Mouse (Mus musculus): ENCODE measurements at regions not wholly inside any gene's neighbourhood (a gene's known extent, or its start where the extent isn't known, plus 50 kb on each side); places are given as distances from the start of the nearest gene placed in this dataset.

DNA sequence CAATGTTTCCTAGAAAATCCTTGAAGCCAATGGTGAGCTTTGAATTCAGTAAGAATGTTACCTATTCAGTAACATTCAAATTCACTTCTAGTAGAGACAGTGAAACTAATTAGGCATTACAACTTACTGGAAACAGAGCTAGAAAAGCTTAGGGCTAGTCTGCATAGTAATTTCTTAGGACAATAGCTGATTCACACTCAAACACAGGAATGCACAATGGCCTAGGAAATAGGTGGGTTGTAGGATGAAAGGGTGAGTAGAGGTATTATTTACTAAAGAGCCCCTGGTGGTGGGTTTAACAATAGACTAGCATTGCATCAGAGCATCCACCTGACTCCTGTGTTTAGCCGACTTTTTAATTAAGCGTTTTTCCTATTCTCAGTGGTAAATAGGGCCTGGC, 1479.8 kb downstream of the Pla2g4a start:
- Histone ChIP-seq H3K27me3 (ENCODE audit: insufficient read depth, low read length) (no peaks in the 10 kb centered on the region), H3K4me1 (replicated peaks; ENCODE audit: low read depth, low read length) (no peaks in the 10 kb centered on the region), H3K36me3 (ENCODE audit: insufficient read depth, low read length) (peaks cover 5% of the 10 kb centered on the region; the same call in 1 of the 2 replicates), H3K4me3 (replicated peaks; ENCODE audit: low read length) (no peak overlapping the region), H3K9me3 (ENCODE audit: low read length) (peaks cover 25% of the 10 kb centered on the region)
- TF ChIP-seq CTCF (conservative IDR thresholded peaks at IDR 0.05; ENCODE audit: low read length) (no peak), POU5F1 (IDR thresholded peaks at IDR 0.05; ENCODE audit: borderline replicate concordance, low read length) (no peak), NANOG (IDR thresholded peaks at IDR 0.05; ENCODE audit: borderline replicate concordance, low read length) (peak; percentile 63; the same call in 1 of the 2 replicates)
